Mouse (Mus musculus): ENCODE results near the gene Itga9. TPM values are rescaled to one million over a fixed set of nuclear protein-coding genes. Genes with fewer than 3 reads are reported as not detected.

Itga9 gene
- polyA plus RNA-seq, 1 experiment from 2014 or later: 6.6 TPM

GRCm38 (mm10) chr9:118737124-118737523 lies 130.6 kb downstream of the Itga9 start:
- no peak overlapping the region for H3K4me2 ChIP-seq
- no peak overlapping the region for H3K4me3 ChIP-seq
- H3K27me3 ChIP-seq (replicated peaks): 0 out of 2 replicates have a peak, but pooled peaks cover 4% of the 10 kb centered on the region
- no peaks in the 10 kb centered on the region for H3K9me3 ChIP-seq (replicated peaks)
- H3K9ac ChIP-seq: no peak overlapping the region
- WGBS (ENCODE audit: insufficient replicate concordance): 55% methylated on average over 2 of the region's 2 CpGs
- no peaks in the 10 kb centered on the region for H3K4me1 ChIP-seq
- H3K36me3 ChIP-seq: no peaks in the 10 kb centered on the region
- ATAC-seq: no peak
- H3K27ac ChIP-seq: no peak overlapping the region

- Histone ChIP-seq H3K4me1 (no peaks in the 10 kb centered on the region), H3K27ac (no peak overlapping the region), H3K9me3 (replicated peaks) (no peaks in the 10 kb centered on the region), H3K4me3 (no peak overlapping the region), H3K27me3 (replicated peaks) (0 out of 2 replicates have a peak, but pooled peaks cover 4% of the 10 kb centered on the region), H3K4me2 (no peak overlapping the region), H3K36me3 (no peaks in the 10 kb centered on the region), H3K9ac (no peak overlapping the region)
- 71% methylated on average over 9 of the region's 9 CpGs for WGBS (ENCODE audit: insufficient replicate concordance)
- no peak for ATAC-seq
These were observed 131.2 kb downstream of the Itga9 start for GRCm38 (mm10) chr9:118737601-118738137.

GRCm38 (mm10) chr9:118738311-118738710 lies 131.8 kb downstream of the Itga9 start:
- Histone ChIP-seq H3K9me3 (replicated peaks) (no peaks in the 10 kb centered on the region), H3K4me1 (no peaks in the 10 kb centered on the region), H3K4me2 (no peak overlapping the region), H3K27ac (no peak overlapping the region), H3K4me3 (no peak overlapping the region), H3K36me3 (no peaks in the 10 kb centered on the region), H3K27me3 (replicated peaks) (0 out of 2 replicates have a peak, but pooled peaks cover 4% of the 10 kb centered on the region), H3K9ac (no peak overlapping the region)
- ATAC-seq: no peak
- WGBS (ENCODE audit: insufficient replicate concordance): 67% methylated on average over 5 of the region's 5 CpGs

- no peaks in the 10 kb centered on the region for H3K9me3 ChIP-seq (replicated peaks)
- WGBS (ENCODE audit: insufficient replicate concordance): 74% methylated on average over 3 of the region's 3 CpGs
- H3K36me3 ChIP-seq: no peaks in the 10 kb centered on the region
- no peak overlapping the region for H3K4me2 ChIP-seq
- H3K4me1 ChIP-seq: no peaks in the 10 kb centered on the region
- no peak overlapping the region for H3K27ac ChIP-seq
- H3K27me3 ChIP-seq (replicated peaks): 0 out of 2 replicates have a peak, but pooled peaks cover 4% of the 10 kb centered on the region
- ATAC-seq: no peak
- no peak overlapping the region for H3K9ac ChIP-seq
- no peak overlapping the region for H3K4me3 ChIP-seq
These were observed 132.6 kb downstream of the Itga9 start for GRCm38 (mm10) chr9:118739071-118739470.

- H3K9me3 ChIP-seq (replicated peaks): no peaks in the 10 kb centered on the region
- no peaks in the 10 kb centered on the region for H3K36me3 ChIP-seq
- H3K27me3 ChIP-seq (replicated peaks): 0 out of 2 replicates have a peak, but pooled peaks cover 4% of the 10 kb centered on the region
- H3K4me1 ChIP-seq: no peaks in the 10 kb centered on the region
- no peak overlapping the region for H3K4me2 ChIP-seq
- H3K9ac ChIP-seq: no peak overlapping the region
- 68% methylated on average over 3 of the region's 3 CpGs for WGBS (ENCODE audit: insufficient replicate concordance)
- H3K4me3 ChIP-seq: no peak overlapping the region
- no peak overlapping the region for H3K27ac ChIP-seq
- no peak for ATAC-seq
These were observed 133.2 kb downstream of the Itga9 start for GRCm38 (mm10) chr9:118739659-118740058.

GRCm38 (mm10) chr9:118741268-118741667 lies 134.8 kb downstream of the Itga9 start:
- WGBS (ENCODE audit: insufficient replicate concordance): 68% methylated on average over 9 of the region's 9 CpGs

GRCm38 (mm10) chr9:118749335-118749949 lies 143.0 kb downstream of the Itga9 start:
- Histone ChIP-seq H3K9ac (no peak overlapping the region), H3K27me3 (replicated peaks) (no peaks in the 10 kb centered on the region), H3K4me2 (no peak overlapping the region), H3K4me3 (no peak overlapping the region), H3K9me3 (replicated peaks) (no peaks in the 10 kb centered on the region), H3K36me3 (no peaks in the 10 kb centered on the region), H3K4me1 (no peaks in the 10 kb centered on the region), H3K27ac (no peak overlapping the region)
- WGBS (ENCODE audit: insufficient replicate concordance): 69% methylated on average over 8 of the region's 8 CpGs
- no peak for ATAC-seq

More at GRCm38 (mm10) chr9:118741268-118741667, 134.8 kb downstream of the Itga9 start:
- Histone ChIP-seq H3K4me2 (no peak overlapping the region), H3K36me3 (no peaks in the 10 kb centered on the region), H3K4me3 (no peak overlapping the region), H3K9me3 (replicated peaks) (no peaks in the 10 kb centered on the region), H3K4me1 (no peaks in the 10 kb centered on the region), H3K27me3 (replicated peaks) (0 out of 2 replicates have a peak, but pooled peaks cover 1% of the 10 kb centered on the region), H3K9ac (no peak overlapping the region), H3K27ac (no peak overlapping the region)
- ATAC-seq: no peak

GRCm38 (mm10) chr9:118750828-118751227 lies 144.3 kb downstream of the Itga9 start:
- 47% methylated on average over 7 of the region's 7 CpGs for WGBS (ENCODE audit: insufficient replicate concordance)
- no peaks in the 10 kb centered on the region for H3K27me3 ChIP-seq (replicated peaks)
- H3K4me2 ChIP-seq: no peak overlapping the region
- no peaks in the 10 kb centered on the region for H3K36me3 ChIP-seq
- H3K9me3 ChIP-seq (replicated peaks): no peaks in the 10 kb centered on the region
- H3K4me1 ChIP-seq: no peaks in the 10 kb centered on the region
- ATAC-seq: no peak
- no peak overlapping the region for H3K27ac ChIP-seq
- H3K4me3 ChIP-seq: no peak overlapping the region
- no peak overlapping the region for H3K9ac ChIP-seq

- H3K4me3 ChIP-seq: no peak overlapping the region
- H3K27me3 ChIP-seq (replicated peaks): no peaks in the 10 kb centered on the region
- WGBS (ENCODE audit: insufficient replicate concordance): 51% methylated on average over 2 of the region's 2 CpGs
- no peaks in the 10 kb centered on the region for H3K36me3 ChIP-seq
- H3K4me1 ChIP-seq: no peaks in the 10 kb centered on the region
- no peak overlapping the region for H3K4me2 ChIP-seq
- no peak overlapping the region for H3K27ac ChIP-seq
- ATAC-seq: no peak
- no peaks in the 10 kb centered on the region for H3K9me3 ChIP-seq (replicated peaks)
- no peak overlapping the region for H3K9ac ChIP-seq
These were observed 145.9 kb downstream of the Itga9 start for GRCm38 (mm10) chr9:118752376-118752775.

GRCm38 (mm10) chr9:118759462-118759861 lies 153.0 kb downstream of the Itga9 start:
- no peak overlapping the region for H3K4me3 ChIP-seq
- no peaks in the 10 kb centered on the region for H3K36me3 ChIP-seq
- no peaks in the 10 kb centered on the region for H3K27me3 ChIP-seq (replicated peaks)
- no peak for ATAC-seq
- no peak overlapping the region for H3K4me2 ChIP-seq
- no peak overlapping the region for H3K27ac ChIP-seq
- WGBS (ENCODE audit: insufficient replicate concordance): 56% methylated on average over 4 of the region's 4 CpGs
- H3K9me3 ChIP-seq (replicated peaks): no peaks in the 10 kb centered on the region
- H3K9ac ChIP-seq: no peak overlapping the region
- H3K4me1 ChIP-seq: no peaks in the 10 kb centered on the region

GRCm38 (mm10) chr9:118761953-118762590 lies 155.6 kb downstream of the Itga9 start:
- H3K27ac ChIP-seq: no peak overlapping the region
- H3K27me3 ChIP-seq (replicated peaks): no peaks in the 10 kb centered on the region
- no peak overlapping the region for H3K9ac ChIP-seq
- no peaks in the 10 kb centered on the region for H3K36me3 ChIP-seq
- no peaks in the 10 kb centered on the region for H3K9me3 ChIP-seq (replicated peaks)
- 67% methylated on average over 8 of the region's 8 CpGs for WGBS (ENCODE audit: insufficient replicate concordance)
- no peak overlapping the region for H3K4me2 ChIP-seq
- no peak for ATAC-seq
- no peaks in the 10 kb centered on the region for H3K4me1 ChIP-seq
- no peak overlapping the region for H3K4me3 ChIP-seq

- Histone ChIP-seq H3K27me3 (replicated peaks) (no peaks in the 10 kb centered on the region), H3K9ac (no peak overlapping the region), H3K4me2 (no peak overlapping the region), H3K9me3 (replicated peaks) (no peaks in the 10 kb centered on the region), H3K4me3 (no peak overlapping the region), H3K27ac (no peak overlapping the region), H3K4me1 (no peaks in the 10 kb centered on the region), H3K36me3 (no peaks in the 10 kb centered on the region)
- 46% methylated on average over 7 of the region's 7 CpGs for WGBS (ENCODE audit: insufficient replicate concordance)
- no peak for ATAC-seq
These were observed 156.3 kb downstream of the Itga9 start for GRCm38 (mm10) chr9:118762759-118763158.
